19 mouse cellular contexts compared by ENCODE assay signal in genomic region chr14:50707073-50707472, GRCm38 (mm10). TPM values are rescaled to one million over a fixed set of nuclear protein-coding genes. Genes with fewer than 3 reads are reported as not detected.
DNase-seq lines count a peak whose midpoint lies in the region; ATAC-seq and TF ChIP-seq lines count a peak whose summit lies in the region.
"Had no signal": no experiment of that assay in that cellular context is flagged by ENCODE, and none has a peak within 500 bp of the region (broad histone marks: within the 10 kb centered on the region; RNA-seq: fewer than 3 reads in every experiment).

Gene Olfr748 (plus strand): TSS chr14:50707373.

- 59% methylated on average over 1 of the region's 1 CpGs for WGBS in lung, postnatal 0 days

- no peak for ATAC-seq in lung, postnatal 0 days
- ATAC-seq: activated CD4-positive, CD25-positive, alpha-beta regulatory T cell, adult 4 months; CD4-positive, CD25-positive, alpha-beta regulatory T cell, adult 4 months; Patski had no signal

- no peak within 1 kb of the TSS for H3K9ac ChIP-seq in lung, postnatal 0 days (replicated peaks; ENCODE audit: low read depth)

- no peaks in the 10 kb centered on the region for H3K27me3 ChIP-seq in lung, postnatal 0 days (replicated peaks; ENCODE audit: insufficient read depth, low read length)
- H3K27me3 ChIP-seq: Patski had no signal

- no peaks in the 10 kb centered on the region for H3K9me3 ChIP-seq in lung, postnatal 0 days (ENCODE audit: low read length)
- H3K9me3 ChIP-seq: G1E had no signal

- TF ChIP-seq CTCF in lung, postnatal 0 days (IDR thresholded peaks at IDR 0.05) = no peak

- TF ChIP-seq EP300 in lung, postnatal 0 days (IDR thresholded peaks at IDR 0.05) = no peak

- H3K36me3 ChIP-seq in lung, postnatal 0 days (ENCODE audit: insufficient read depth, low read length) = no peaks in the 10 kb centered on the region
- H3K36me3 ChIP-seq: G1E had no signal

- no peak within 1 kb of the TSS for H3K4me2 ChIP-seq in lung, postnatal 0 days (replicated peaks; ENCODE audit: low read depth, low read length)

- no peak within 1 kb of the TSS for H3K27ac ChIP-seq in lung, postnatal 0 days (ENCODE audit: low read length)

- H3K4me1 ChIP-seq in lung, postnatal 0 days (ENCODE audit: insufficient read depth, low read depth, low read length) = no peaks in the 10 kb centered on the region

- DNase-seq in lung, postnatal 0 days (ENCODE audit: low spot score) = peak; percentile 2
- no peak for DNase-seq in lung, adult 18-20 months
- DNase-seq: adrenal gland, adult 2 months; adrenal gland, adult 8-10 months; adrenal gland, postnatal 10 days; adrenal gland, postnatal 14 days; adrenal gland, postnatal 25 days; adrenal gland, postnatal 36 days; B cell, adult 2 months; cerebellum, adult 11 months; cerebellum, adult 11-12 months; cerebellum, adult 18-20 months; cerebellum, adult 2 months had no signal

- H3K4me3 ChIP-seq in lung, postnatal 0 days (ENCODE audit: low read depth, low read length) = no peak within 1 kb of the TSS

RNA-seq across cellular contexts. Expression of gene Olfr748, which starts in this region (rescaled TPM):
- not detected in 2 replicates for polyA plus RNA-seq in lung, postnatal 0 days (2015; fragmentation: Nextera tagmentation; extraction: Ambion mirVana)
- polyA plus RNA-seq: adrenal gland, adult 2 months; brain, embryonic 14.5 days; C2C12; CD4-positive, CD25-positive, alpha-beta regulatory T cell, adult 4 months; cerebellum, adult 2 months; G1E; Patski had no signal

Comparison
In these comparisons a context has a peak if more than half of its experiments do, and no peak if none do; other contexts are left out.
1. Peak in DNase-seq in lung, postnatal 0 days; RNA of the gene not detected or under 1 TPM.